Mouse (Mus musculus) retina, postnatal 7 days (tissue): ENCODE results near the gene Olfr878.

ENCODE experiments used
- DNase-seq: peaks from one replicate; pipeline ENCODE4 v3.0.0-alpha.2; 2012; ENCODE audit warnings: low read depth, low spot score

Gene Olfr878

DNA sequence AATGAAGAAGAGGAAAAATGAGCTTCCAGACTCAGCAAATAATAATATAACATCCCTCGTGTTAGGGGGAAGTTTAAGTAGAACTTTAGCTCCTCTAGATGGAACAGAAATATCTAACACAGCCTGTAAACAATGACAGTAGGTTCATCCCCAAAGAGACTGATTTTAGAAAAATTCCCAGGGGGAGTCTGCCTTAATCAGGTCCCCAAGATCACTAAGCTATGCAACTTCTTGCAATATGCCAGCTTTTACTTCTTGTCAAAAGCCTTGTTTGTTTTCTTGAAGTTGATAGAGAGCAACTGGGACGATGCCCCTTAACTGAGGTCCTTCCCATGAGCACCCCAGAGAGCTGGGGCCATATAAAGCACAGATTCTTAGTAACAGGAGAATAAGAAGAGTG, at the start of gene Olfr878:
Olfr878 (plus strand) TSS at position 301 of the 400 bp plus-strand sequence.
- no peak for DNase-seq

DNA sequence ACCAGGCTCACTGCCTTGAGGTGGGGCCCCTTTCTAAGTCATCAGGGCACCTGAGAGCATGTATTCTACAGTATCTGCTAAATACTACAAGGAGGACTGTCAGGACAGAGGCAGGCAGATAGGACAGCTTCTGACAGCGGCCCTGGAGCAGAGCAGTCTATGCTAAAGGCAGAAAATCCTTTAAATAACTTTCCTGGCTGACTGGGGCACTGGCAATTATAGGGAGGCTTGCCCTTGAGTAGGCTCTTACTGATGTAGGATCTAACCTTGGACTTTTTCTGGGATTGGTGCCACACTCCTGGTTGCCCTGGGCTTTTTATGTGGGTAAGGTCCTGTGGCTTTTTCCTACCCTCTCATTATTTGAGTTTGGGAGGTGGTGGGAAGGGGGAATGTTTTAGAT, 47.4 kb upstream of the Olfr878 start:
- DNase-seq = no peak

DNA sequence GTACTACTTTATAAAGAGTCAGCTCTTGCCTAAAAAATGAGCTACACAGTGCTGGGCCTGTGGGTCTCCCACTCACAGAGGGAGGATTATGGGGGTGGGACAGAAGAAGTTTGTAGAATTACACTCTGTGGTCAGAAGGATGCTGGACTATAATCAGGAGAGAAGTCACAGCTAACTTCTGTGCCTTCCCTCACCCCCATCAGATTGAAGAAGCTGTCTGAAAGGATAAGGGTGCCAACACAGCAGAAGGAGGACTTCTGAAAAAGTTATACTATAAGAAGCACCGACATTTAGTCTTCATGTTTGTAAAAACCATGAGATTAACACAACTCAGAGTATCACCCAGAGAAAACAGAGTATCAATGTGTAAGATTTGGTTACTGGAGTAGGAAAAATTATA, 46.5 kb upstream of the Olfr878 start:
- no peak for DNase-seq

DNA sequence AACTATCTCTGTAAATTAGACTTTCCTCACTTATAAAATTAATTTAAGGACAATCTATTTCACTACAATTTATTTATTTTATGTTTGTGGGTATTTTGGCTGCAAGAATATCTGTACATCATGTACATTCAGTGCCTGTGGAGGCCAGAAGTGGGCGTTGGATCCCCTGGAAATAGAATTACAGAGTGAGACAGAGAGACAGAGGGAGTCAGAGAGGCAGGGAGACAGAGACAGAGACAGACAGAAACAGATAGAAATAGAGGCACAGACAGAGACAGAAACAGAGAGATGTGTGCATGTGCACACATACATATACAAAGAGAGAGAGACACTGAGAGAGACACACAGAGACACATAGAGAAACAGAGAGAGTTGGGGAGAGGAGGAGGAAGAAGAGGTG, 46.1 kb upstream of the Olfr878 start:
- DNase-seq = no peak

DNA sequence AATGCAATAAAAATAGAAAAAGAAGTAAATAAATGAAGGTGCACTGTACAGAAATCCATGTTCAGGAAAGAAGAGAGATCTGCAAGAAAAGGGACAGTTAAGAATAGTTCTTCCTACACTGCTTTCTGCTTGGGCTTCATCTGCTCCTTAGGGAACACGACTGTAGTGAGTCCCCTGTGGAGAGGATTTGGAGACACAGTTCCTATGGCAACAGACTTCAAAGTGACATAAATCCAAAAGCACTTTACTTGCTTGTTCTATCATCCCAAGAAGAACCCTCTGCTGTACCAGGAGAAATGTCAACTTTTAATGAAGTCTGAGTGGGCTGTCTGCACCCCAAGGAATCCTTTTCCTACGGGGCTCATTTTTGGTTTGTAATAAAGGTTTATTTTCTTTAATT, 26.7 kb upstream of the Olfr878 start:
- DNase-seq = no peak

DNA sequence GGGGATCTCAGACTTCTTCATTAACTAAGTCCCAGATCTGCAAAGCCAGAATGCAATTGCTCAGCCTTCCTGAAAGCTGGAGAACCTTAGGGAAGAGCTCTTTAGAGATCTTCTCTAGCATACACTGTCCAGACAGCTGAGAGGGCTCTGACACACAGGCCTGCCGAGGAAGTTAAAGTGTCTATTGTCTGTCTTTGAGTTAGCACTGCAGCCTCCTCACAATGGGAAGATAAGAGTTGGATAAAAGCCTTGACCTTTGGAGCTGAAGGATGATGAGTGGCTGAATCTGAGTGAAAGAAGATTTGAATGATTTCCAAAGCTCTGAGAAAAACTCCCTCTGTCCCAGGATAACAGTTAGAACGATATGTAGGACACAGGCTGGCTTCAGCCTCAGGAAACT, 21.0 kb upstream of the Olfr878 start, which contains the start of gene Olfr145:
Olfr145 (plus strand) TSS at position 64 of the 400 bp plus-strand sequence.
- no peak for DNase-seq

DNA sequence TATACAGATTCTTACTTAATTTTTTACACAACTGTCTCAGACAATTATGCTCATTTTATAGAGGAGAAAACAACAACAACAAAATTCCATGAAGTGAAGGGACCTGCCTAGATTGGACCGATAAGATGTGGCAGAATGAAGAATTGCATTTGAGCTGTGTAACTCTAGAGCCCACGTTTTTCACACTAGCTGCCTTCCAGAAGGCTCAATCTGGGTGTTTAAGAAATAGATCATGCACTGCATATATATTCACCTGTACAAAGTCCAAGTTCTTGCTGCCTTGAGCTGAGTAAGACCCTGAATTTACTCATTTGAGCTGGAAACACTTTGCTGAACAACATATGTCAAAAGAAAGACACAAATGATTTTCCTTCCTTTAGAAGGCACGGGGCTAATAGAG, 12.1 kb upstream of the Olfr878 start:
- DNase-seq = no peak

DNA sequence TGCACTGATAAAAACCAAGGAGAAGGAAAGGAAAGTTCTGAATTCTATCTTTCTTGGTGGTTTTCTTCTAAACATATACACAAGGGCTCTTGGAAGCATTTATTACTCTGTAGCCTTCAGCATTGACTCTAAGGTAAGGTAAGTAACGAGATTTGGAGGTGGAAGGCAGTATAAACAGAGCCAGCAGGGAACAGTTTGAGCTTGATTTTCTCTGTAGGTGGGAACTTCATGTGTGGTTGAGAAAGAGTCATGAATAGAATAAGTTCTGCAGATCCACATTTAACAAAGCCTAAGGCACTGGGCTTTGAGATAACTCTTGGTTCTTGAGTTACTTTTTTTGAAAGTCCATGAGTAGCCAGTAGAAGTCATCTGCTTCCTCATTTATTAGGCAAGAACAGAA, 378 bp downstream of the Olfr878 start:
- DNase-seq = no peak

DNA sequence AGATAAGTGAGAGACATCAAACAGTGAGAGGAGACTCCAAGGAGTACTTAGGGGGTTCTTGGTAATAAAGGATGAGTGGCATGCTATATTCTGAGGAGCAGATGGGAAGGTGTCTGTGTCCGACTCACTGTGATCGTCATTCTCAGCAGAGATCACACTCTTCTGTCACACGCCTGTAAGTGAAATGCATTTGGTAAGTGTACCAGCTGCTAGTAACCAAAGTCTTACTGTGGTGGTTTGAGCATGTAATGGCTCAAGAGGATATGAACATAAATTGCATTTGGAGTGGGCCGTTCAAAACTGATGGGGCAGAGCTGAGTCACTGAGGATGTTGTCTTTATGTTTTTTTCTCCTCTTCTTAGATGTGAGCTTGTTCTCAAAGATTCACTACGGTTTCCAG, 6.6 kb downstream of the Olfr878 start:
- DNase-seq = no peak

DNA sequence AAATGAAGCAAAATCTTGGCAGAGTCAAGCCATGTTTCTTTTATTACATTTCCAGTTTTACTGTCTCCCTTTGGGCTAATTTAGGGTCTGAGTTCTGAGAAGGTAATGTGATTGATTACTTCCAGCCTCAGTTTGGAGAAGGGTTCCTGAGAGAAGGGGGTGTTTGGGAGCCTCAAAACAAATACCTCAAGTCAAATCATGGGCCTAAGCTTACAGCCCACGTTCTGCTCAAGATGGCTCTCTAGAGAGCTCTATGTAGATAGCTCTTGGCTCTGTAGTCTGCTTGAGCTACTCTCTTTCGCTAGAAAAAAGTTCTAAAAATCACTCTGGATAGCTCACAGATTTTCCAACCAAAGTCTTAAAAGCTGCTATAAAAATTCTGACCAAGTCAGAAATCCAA, 7.8 kb downstream of the Olfr878 start:
- DNase-seq = no peak

DNA sequence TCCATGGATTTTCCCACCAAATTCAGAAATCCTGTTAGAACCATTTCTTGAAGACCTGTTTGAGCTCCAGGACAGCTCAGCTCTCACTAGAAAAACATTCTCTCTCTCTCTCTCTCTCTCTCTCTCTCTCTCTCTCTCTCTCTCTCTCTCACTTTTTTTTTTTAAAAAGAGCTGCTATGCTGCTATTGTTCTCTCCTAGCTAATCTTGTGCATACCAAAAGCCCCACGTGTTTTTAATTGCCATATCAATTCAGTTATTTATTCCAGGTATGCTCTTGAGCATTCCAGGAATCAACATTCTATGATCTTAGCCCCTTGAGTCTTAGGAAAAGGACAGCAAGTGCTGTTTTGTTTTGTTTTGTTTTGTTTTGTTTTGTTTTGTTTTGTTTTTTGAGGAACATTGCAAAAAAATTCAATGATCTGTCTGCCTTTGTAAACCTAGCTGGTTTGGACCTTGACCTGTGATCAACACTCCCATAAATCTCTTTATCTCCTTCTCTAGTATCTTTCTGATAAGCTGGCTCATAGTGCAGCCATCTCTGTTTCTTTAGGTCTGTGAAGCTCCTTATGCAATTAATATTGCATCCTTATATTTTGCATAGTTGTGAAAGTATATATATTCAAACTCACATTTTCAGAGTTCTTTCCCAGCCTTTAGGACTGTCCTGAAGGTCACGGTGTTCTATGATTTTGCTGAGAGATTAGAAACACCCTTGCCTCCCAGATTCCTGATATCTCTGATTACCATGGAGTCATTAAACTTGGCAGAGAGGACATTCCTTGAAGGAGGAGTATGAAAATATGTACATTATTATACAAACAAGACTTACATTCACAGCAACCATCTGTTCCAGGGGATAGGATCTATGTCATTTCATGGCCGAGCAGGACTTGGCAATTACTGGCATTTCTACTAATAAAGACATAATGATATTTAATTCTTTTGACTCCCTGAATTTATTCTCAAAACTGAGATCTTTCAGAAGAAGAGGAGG, 8.7 kb downstream of the Olfr878 start:
- no peak for DNase-seq

DNA sequence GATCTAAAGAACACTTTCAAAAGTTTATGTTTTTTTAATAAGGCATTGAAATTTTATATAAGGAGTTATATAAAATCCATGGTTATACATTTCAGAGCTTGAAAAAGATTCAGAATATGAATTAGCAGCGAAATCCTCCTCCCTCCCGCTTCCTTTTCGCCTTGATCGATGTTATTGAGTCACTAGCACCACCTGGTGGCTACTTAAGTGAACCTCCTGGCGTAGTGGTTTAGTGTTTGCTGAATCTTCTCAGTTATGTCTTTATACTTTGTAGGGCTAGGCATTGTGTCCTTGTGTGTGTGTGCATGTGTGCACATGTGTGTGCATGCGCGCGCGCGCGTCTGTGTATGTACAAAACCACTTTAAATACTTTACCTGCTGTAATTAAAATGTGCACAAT, 14.9 kb downstream of the Olfr878 start:
- peak; percentile 54 for DNase-seq

DNA sequence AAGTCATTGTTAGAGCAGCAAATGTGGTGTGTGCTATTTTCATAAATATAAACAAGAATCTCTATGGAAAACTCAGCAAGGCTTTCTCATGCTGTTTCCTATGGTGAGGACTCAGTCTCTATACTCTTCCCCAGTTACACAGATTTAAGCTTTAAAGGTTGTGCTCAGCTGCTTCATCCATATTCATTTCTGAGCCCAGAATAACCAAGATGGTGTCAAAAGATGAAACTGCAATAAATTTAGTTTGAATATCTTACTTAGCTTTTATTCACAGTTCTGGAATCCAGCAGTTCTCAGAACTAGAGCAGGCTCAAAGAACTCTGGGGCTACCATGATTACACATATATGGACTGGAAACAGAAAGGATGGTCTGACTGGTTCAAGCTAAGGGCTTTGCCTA, 16.5 kb downstream of the Olfr878 start:
- DNase-seq = no peak

DNA sequence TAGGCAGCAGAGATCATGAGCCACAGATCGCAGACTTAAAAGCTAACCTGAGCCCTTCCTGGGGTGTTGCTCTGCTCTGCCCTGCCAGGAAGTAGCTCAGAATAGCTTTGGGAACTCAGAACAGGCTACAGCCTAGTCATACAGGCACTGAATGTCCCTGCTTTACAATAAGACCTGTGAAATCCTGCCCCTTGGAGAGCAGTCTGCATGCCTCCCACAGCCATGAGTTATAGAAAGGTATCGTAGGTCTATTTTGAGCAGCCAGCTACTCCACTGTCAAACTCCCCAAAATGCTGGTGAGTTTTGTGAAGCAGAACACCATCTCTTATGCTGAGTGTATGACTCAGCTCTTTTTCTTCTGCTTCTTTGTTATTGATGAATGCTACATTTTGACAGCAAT, 23.5 kb downstream of the Olfr878 start:
- DNase-seq = no peak
